Mouse (Mus musculus) E14TG2a.4 (cell line): ENCODE measurements around the gene Prdx5.

Experiments used
- CTCF ChIP-seq: conservative IDR thresholded peaks from 2 replicates; pipeline ENCODE4 v1.5.1; 2014; ENCODE audit warnings: low read length
- NANOG ChIP-seq: IDR thresholded peaks from 2 replicates; pipeline ENCODE4 v1.6.1; 2014; ENCODE audit warnings: borderline replicate concordance, low read length, mixed read lengths

GRCm38 (mm10) chr19:6857003-6857360 lies 52.9 kb downstream of the Prdx5 start:
- TF ChIP-seq CTCF (no peak), NANOG (no peak)
